Mouse (Mus musculus) heart, postnatal 25 days (tissue): ENCODE results near the gene Gabrd. TPM values are rescaled to one million over a fixed set of nuclear protein-coding genes. Genes with fewer than 3 reads are reported as not detected.
"Not testable (repeated sequence)": the region's sequence is repeated elsewhere in the genome, so short reads cannot be mapped to it uniquely, and the experiment has no call there.

Experiments used
- DNase-seq: peaks from one replicate; pipeline ENCODE4 v3.0.0; 2022; ENCODE audit warnings: low spot score
- intact Hi-C: fragments of 180-260 bp; cut with DNase I; formaldehyde crosslinking; loops from one replicate; pipeline ENCODE4 v1.15.1; 2025
- total RNA-seq, 2 experiments: library from RNA; stranded (reverse); gene quantifications; 2 replicates each; pipeline ENCODE4 v1.2.3; 2021

The Gabrd gene
- not detected for total RNA-seq

GRCm38 (mm10) chr4:155397511-155398221 is at the start of gene Gabrd:
Gabrd (minus strand) TSS chr4:155398112.
- no peak for DNase-seq
- intact Hi-C loops = no loop called here

- intact Hi-C loops = no loop called here
Observed at GRCm38 (mm10) chr4:155442808-155443207, 44.9 kb upstream of the Gabrd start.

GRCm38 (mm10) chr4:155433993-155434392 is 36.1 kb upstream of the Gabrd start:
- DNase-seq = no peak
- intact Hi-C loops = no loop called here

More at GRCm38 (mm10) chr4:155442808-155443207, 44.9 kb upstream of the Gabrd start:
- no peak for DNase-seq

GRCm38 (mm10) chr4:155432358-155432757 is 34.4 kb upstream of the Gabrd start:
- no peak for DNase-seq
- intact Hi-C loops = no loop called here

GRCm38 (mm10) chr4:155429202-155429601 is 31.3 kb upstream of the Gabrd start:
- intact Hi-C loops = no loop called here
- no peak for DNase-seq

- DNase-seq = no peak
- intact Hi-C loops = no loop called here
Observed at GRCm38 (mm10) chr4:155428442-155428841, 30.5 kb upstream of the Gabrd start.

DNA sequence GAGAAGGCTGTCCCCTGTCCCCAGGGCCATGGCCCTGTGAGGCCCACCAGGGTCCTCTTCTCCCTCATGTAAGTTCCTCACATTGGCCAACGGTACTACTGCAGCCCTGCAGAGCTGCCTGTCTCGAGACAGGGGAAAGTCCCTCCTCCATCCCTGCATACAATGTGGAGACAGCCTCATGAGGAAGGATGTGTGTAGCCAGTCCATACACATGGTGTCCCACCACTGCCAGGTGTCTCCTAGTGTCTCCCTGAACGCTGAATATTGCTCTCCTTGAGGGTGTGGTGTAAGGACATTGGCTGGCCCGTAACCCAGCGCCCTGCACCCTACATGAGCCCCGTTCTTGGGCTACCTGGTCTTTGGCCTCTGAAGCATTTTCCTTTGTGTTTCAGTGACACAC is 28.4 kb upstream of the Gabrd start:
- intact Hi-C loops = no loop called here

DNA sequence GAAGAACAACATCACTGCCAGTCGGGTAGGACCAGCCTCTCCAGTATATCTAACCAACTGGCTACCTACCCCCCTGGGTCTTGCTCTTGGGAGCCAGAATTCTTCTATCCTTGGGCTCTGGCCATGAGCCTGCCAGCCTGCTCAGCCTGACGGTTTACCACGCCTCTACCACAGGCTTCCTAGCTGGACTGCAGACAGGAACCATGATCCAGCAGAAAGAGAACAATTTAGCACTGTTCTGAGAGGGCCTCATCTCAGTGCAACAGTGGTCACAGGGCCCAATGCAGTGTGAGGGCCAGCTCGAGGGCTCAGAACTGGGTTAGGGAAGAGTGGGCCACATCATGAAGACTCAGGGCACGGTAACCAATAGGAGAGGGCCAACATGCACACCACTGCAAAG is 26.1 kb upstream of the Gabrd start:
- intact Hi-C loops = no loop called here
- no peak for DNase-seq

More for the DNA sequence above, 28.4 kb upstream of the Gabrd start:
- no peak for DNase-seq

DNA sequence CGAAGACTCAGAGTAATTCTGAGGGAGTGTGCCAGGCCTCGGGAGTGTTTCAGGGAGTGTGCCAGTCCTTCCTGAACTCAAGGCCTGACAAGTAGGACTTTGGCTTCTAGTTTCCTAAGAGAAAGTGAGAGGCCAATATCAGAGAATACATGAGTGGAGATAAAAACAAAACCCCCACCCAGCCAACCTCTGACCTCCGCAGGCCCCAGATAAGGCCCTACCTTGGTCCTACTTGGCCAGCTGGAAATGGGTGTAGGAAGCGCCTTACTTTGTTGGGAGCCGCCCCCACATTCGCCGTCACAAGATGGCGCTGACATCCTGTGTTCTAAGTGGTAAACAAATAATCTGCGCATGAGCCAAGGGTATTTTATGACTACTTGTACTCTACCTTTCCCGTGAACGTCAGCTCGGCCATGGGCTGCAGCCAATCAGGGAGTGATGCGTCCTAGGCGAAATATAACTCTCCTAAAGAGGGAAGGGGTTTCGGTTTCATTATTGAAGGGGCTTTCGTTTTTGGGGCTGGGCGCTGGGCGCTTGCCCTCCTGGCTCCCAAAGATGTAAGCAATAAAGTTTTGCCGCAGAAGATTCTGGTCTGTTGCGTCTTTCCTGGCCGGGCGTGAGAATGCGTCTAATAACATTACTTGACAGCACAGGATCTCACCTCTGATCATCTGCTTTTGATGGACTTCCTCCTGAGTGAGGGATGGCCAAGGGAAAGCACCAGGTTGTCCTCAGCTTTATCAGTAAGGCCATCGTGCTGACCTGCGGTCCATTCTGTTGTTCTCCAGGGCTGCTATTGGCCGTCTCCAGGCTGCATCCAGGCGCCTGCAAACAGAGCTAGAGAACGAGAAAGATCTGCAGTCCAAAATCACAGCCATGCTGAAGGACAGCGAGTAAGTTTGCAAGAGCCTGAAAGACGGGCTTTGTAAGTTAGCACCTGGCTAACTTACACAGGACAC is 23.8 kb upstream of the Gabrd start:
- intact Hi-C loops = not testable (repeated sequence)

GRCm38 (mm10) chr4:155420137-155420536 is 22.2 kb upstream of the Gabrd start:
- intact Hi-C loops = no loop called here
- no peak for DNase-seq

More for the DNA sequence above, 23.8 kb upstream of the Gabrd start:
- not testable (repeated sequence) for DNase-seq

DNA sequence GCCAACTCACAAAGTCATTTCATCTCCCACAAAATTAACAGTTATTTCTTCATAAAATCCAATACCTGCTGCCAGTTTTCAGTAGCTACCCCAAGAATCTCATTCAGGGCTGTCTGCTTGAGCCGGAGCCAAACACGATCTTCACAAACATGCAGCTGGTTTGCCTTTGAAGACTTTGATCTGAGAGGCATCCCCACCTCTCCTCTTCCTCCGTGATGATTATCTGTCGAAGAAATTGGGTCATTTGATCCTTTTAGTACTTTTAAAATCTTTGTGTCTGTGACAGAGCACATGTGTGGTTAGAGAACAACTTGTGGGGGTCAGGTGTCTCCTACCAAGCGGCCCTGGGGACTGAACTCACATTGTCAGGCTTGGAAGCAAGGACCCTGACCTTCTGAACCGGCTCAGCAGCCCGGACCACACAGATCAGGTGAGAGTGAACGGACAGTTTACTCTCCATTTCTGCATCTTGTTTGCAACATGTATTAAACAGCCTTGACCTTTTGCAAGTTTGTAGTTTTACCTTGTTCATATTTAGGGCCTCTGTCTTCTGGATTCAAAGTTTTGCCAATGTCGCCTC is 16.8 kb upstream of the Gabrd start:
- no peak for DNase-seq

DNA sequence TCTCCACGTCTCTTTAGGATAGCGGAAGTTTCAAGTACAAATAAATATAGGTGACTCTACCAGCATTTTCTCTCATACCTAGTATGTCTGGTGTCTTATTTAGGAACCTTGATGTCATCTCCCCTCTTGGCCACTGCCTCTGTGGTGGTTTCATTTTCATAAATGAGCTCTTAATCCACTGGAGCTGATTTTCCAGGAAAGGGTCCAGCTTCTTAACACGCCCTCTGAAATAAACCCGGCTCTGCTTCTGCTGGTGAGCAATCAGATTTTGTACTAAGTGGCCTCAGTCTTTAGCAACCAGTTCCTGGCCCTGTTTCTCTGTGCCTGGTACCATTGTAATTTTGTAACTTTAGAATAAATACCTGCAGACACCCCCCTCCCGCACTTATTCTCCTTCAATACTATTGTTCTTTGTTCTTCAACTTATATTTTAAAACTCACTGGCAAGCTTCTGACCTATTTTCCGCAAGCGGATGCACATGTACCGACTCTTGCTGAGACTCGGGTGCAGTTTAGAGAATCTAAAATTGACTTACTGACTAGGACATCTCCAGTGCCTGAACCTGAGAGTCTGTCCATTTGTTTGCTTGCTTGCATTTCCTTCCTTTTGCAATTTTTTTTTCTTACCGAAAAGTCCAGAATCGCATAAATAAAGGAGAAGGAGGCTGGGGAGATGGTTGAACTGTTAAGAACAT is 15.9 kb upstream of the Gabrd start:
- DNase-seq = no peak
- intact Hi-C loops = no loop called here

More for the DNA sequence above, 16.8 kb upstream of the Gabrd start:
- intact Hi-C loops = no loop called here

DNA sequence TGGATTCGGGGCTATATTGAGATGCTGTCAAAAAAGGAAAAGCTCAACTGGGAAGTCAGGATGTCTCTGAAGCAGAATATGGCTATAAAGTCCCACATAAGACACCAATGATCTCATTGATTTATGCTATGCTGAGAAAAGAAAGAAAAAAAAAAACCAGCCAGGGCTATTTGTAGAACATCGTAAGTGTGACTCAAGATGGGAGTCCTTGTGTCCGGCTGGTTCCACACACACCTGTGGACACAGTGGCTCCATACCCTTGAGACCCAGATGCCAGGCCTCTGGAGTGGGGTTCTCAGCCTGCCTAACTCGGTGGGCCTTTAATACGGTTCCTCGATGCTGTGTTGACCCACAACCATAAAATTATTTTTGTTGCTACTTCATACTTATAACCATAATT is 14.2 kb upstream of the Gabrd start:
- intact Hi-C loops = no loop called here
- no peak for DNase-seq

DNA sequence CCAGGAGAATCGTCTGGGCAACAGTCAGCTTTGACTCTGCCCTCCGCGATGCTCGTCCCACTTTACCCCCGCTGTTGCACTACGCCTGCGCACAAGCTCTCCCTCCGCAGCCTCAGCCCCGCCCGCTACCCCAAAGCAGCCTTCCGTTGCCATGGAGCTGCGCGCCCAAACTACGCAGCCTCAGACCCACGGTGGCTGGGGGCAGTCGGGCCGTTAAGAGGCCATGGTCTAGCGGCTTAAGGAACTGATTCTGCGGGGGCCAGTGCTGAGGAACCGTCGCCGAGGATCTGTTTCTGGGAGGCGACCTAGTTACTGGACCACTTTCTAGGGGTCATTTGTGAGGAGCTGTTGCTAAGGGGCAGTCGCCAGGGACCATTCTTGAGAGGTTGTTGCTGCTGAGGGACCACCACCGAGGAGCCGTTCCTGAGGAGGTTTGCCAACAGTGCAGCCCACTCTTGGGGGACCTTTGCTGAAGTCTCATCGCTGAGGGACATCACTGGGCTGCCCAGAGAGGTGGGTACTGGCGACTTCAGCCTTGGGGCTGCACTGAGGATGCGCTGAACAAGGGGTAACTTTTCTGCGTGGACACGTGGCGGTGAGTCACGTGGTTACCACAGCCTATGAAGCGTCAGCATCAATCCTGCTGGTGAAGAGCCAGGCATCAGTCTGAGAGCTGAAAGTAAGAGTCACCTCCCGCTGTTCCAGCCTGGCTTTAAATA is 11.3 kb upstream of the Gabrd start, which contains the start of gene Cfap74:
Gene Cfap74, plus strand, starts transcription at position 133 of the 719 bp plus-strand sequence.
- peak; percentile 55 for DNase-seq

DNA sequence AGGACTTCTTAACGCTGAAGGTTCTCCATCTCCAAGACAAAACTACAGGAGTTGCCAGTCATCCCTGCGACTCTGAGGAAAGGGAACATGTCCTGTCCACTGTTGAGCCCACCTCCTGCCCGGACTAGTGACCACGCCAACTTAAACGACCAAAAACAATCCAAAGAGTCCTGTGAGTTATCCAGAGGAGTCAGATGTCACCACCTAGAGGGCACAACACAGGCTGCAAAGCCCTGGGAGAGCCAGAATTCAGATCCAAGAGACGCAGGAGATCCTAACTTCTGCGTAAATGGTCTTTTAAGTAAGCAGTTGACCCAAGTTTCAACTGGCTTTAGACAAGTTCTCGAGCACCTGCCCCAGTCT is 10.8 kb upstream of the Gabrd start:
- intact Hi-C loops = no loop called here

More for the DNA sequence above, 11.3 kb upstream of the Gabrd start, which contains the start of gene Cfap74:
- intact Hi-C loops = no loop called here

GRCm38 (mm10) chr4:155402489-155402888 is 4.6 kb upstream of the Gabrd start:
- no peak for DNase-seq
- intact Hi-C loops = no loop called here

More for the DNA sequence above, 10.8 kb upstream of the Gabrd start:
- DNase-seq = no peak

- intact Hi-C loops = no loop called here
Observed at GRCm38 (mm10) chr4:155401121-155401520, 3.2 kb upstream of the Gabrd start.

DNA sequence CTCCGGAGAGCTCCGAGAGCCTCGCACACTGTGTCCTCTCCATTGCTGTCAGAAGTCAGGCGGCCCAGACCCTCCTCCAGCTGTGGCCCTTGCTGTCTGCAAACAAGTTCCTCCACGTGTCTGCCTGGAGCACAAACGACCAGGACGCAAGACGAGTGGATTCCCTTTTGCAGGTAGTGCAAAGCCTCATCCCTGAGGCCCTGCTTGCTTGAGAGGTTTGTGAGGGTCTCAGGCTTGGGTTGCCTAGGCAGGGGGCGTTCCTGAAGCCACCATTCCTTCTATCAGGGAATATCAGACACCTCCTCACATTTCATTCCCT is 269 bp upstream of the Gabrd start:
- intact Hi-C loops = no loop called here

More at GRCm38 (mm10) chr4:155401121-155401520, 3.2 kb upstream of the Gabrd start:
- DNase-seq = no peak

DNA sequence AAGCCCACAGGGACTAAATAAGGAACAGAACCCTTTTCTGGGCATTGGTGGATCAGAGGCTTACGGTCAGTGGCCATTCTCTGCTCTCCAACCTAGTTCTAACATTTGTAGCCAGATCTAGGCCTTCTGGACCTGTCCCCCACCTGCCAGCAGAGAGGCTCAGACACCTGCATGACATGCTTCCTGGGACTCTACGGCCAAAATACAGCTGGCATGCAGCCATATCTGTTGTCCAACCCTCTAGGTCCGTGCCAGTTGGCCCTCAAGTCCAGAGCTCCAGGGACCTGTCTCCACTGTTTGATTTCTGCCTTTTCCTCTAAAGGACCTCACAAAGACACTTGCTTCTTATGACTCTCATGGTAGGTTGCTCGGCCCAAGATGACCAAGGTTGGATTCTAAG is 1.2 kb downstream of the Gabrd start:
- no peak for DNase-seq
- intact Hi-C loops = no loop called here

More for the DNA sequence above, 269 bp upstream of the Gabrd start:
- DNase-seq = no peak
